Mouse (Mus musculus) neural tube, embryonic 11.5 days (tissue): ENCODE data around the gene Nek11. TPM values are rescaled to one million over a fixed set of nuclear protein-coding genes. Genes with fewer than 3 reads are reported as not detected.

Experiments
- ATAC-seq: fragments of 200-750 bp; cut with Nextera tagmentation; 2 replicates; pipeline ENCODE4 v1.8.0; 2017; ENCODE audit warnings: moderate number of reproducible peaks, mild to moderate bottlenecking, moderate TSS enrichment, moderate library complexity; ENCODE audit not compliant: insufficient read depth, low FRiP score, low TSS enrichment
- DNase-seq: peaks from one replicate; pipeline ENCODE4 v3.0.0-alpha.2; 2015; ENCODE audit warnings: low spot score
- H3K27ac ChIP-seq: fragments of 300-500 bp; sonication (generic); 2 replicates; pipeline ENCODE4 v1.5.1; 2014; ENCODE audit warnings: low read depth, mild to moderate bottlenecking, low read length
- H3K27me3 ChIP-seq: fragments of 300-500 bp; sonication (generic); 2 replicates; pipeline ENCODE4 v1.6.1; 2014; ENCODE audit warnings: mild to moderate bottlenecking, low read length, mixed read lengths; ENCODE audit not compliant: control insufficient read depth, insufficient read depth
- H3K36me3 ChIP-seq: fragments of 300-500 bp; sonication (generic); 2 replicates; pipeline ENCODE4 v1.6.1; 2014; ENCODE audit warnings: mild to moderate bottlenecking, low read length, moderate library complexity, mixed read lengths; ENCODE audit not compliant: control insufficient read depth, insufficient read depth
- H3K4me1 ChIP-seq: fragments of 300-500 bp; sonication (generic); 2 replicates; pipeline ENCODE4 v1.6.1; 2014; ENCODE audit warnings: low read length, mixed read lengths; ENCODE audit not compliant: control insufficient read depth, insufficient read depth
- H3K4me2 ChIP-seq: fragments of 300-500 bp; sonication (generic); 2 replicates; pipeline ENCODE4 v1.6.1; 2014; ENCODE audit warnings: low read depth, mild to moderate bottlenecking, moderate library complexity
- H3K4me3 ChIP-seq: fragments of 300-500 bp; sonication (generic); 2 replicates; pipeline ENCODE4 v1.5.1; 2014; ENCODE audit warnings: low read depth, low read length
- H3K9ac ChIP-seq: fragments of 300-500 bp; sonication (generic); 2 replicates; pipeline ENCODE4 v1.6.1; 2014; ENCODE audit warnings: mild to moderate bottlenecking, low read length
- H3K9me3 ChIP-seq: fragments of 300-500 bp; sonication (generic); 2 replicates; pipeline ENCODE4 v1.6.1; 2016; ENCODE audit warnings: low read length; ENCODE audit not compliant: control insufficient read depth
- WGBS: fragments of 180-500 bp; shearing (Covaris S2); extraction: QIAGEN DNeasy Blood & Tissue Kit; methylation state at CpG from one replicate; pipeline ENCODE4 v1.1.7; 2014; 5-methylcytosine and 5-hydroxymethylcytosine counted together
- polyA plus RNA-seq: library from polyadenylated mRNA; unstranded; fragments of >200 nt; fragmentation: Nextera tagmentation; extraction: Ambion mirVana; gene quantifications from 2 replicates; pipeline ENCODE4 v1.2.1, GENCODE M21; 2014

Nek11 gene
- polyA plus RNA-seq, 1 experiment from 2014 or later = 0.54 TPM

GRCm38 (mm10) chr9:105342994-105343656 lies 52.2 kb downstream of the Nek11 start:
- Histone ChIP-seq H3K27ac (no peak overlapping the region), H3K27me3 (no peaks in the 10 kb centered on the region), H3K9ac (no peak overlapping the region), H3K4me1 (no peaks in the 10 kb centered on the region), H3K4me3 (no peak overlapping the region), H3K4me2 (no peak overlapping the region), H3K9me3 (no peaks in the 10 kb centered on the region), H3K36me3 (no peaks in the 10 kb centered on the region)
- WGBS = 48% methylated on average over 10 of the region's 10 CpGs
- DNase-seq (peak; percentile 77), ATAC-seq (peak; percentile 81)

- H3K4me1 ChIP-seq = no peaks in the 10 kb centered on the region
- no peak for ATAC-seq
- no peak overlapping the region for H3K9ac ChIP-seq
- no peak for DNase-seq
- no peak overlapping the region for H3K4me3 ChIP-seq
- H3K9me3 ChIP-seq = no peaks in the 10 kb centered on the region
- no peak overlapping the region for H3K4me2 ChIP-seq
- no peak overlapping the region for H3K27ac ChIP-seq
- no peaks in the 10 kb centered on the region for H3K36me3 ChIP-seq
- H3K27me3 ChIP-seq = no peaks in the 10 kb centered on the region
- WGBS = 83% methylated on average over 3 of the region's 3 CpGs
Observed at GRCm38 (mm10) chr9:105342565-105342964, 52.8 kb downstream of the Nek11 start.

- Histone ChIP-seq H3K4me3 (no peak overlapping the region), H3K9ac (no peak overlapping the region), H3K36me3 (no peaks in the 10 kb centered on the region), H3K4me1 (no peaks in the 10 kb centered on the region), H3K27me3 (no peaks in the 10 kb centered on the region), H3K27ac (no peak overlapping the region), H3K4me2 (no peak overlapping the region), H3K9me3 (no peaks in the 10 kb centered on the region)
- no peak for ATAC-seq
- 82% methylated on average over 4 of the region's 4 CpGs for WGBS
- no peak for DNase-seq
Observed at GRCm38 (mm10) chr9:105332436-105333016, 62.8 kb downstream of the Nek11 start.

- H3K9me3 ChIP-seq = no peaks in the 10 kb centered on the region
- H3K9ac ChIP-seq = no peak overlapping the region
- 92% methylated on average over 10 of the region's 10 CpGs for whole genome bisulfite sequencing
- no peak for ATAC-seq
- H3K4me3 ChIP-seq = no peak overlapping the region
- no peak overlapping the region for H3K4me2 ChIP-seq
- no peak overlapping the region for H3K27ac ChIP-seq
- no peaks in the 10 kb centered on the region for H3K27me3 ChIP-seq
- no peak for DNase-seq
- H3K4me1 ChIP-seq = no peaks in the 10 kb centered on the region
- no peaks in the 10 kb centered on the region for H3K36me3 ChIP-seq
Observed at GRCm38 (mm10) chr9:105321856-105322255, 73.5 kb downstream of the Nek11 start.

GRCm38 (mm10) chr9:105313250-105313649 lies 82.1 kb downstream of the Nek11 start:
- Histone ChIP-seq H3K27me3 (no peaks in the 10 kb centered on the region), H3K4me3 (no peak overlapping the region), H3K36me3 (no peaks in the 10 kb centered on the region), H3K4me2 (no peak overlapping the region), H3K9ac (no peak overlapping the region), H3K4me1 (no peaks in the 10 kb centered on the region), H3K27ac (no peak overlapping the region), H3K9me3 (no peaks in the 10 kb centered on the region)
- no peak for DNase-seq
- 80% methylated on average over 10 of the region's 10 CpGs for WGBS
- no peak for ATAC-seq

- no peak overlapping the region for H3K27ac ChIP-seq
- no peaks in the 10 kb centered on the region for H3K4me1 ChIP-seq
- H3K9ac ChIP-seq = no peak overlapping the region
- H3K4me2 ChIP-seq = no peak overlapping the region
- no peaks in the 10 kb centered on the region for H3K36me3 ChIP-seq
- 100% methylated on average over 1 of the region's 1 CpGs for WGBS
- ATAC-seq (no peak), DNase-seq (no peak)
- no peaks in the 10 kb centered on the region for H3K9me3 ChIP-seq
- H3K27me3 ChIP-seq = no peaks in the 10 kb centered on the region
- H3K4me3 ChIP-seq = no peak overlapping the region
Observed at GRCm38 (mm10) chr9:105312686-105313085, 82.6 kb downstream of the Nek11 start.

- H3K4me3 ChIP-seq = no peak overlapping the region
- no peaks in the 10 kb centered on the region for H3K36me3 ChIP-seq
- DNase-seq = peak; percentile 49
- H3K9me3 ChIP-seq = no peaks in the 10 kb centered on the region
- 40% methylated on average over 9 of the region's 9 CpGs for WGBS
- H3K9ac ChIP-seq = no peak overlapping the region
- no peaks in the 10 kb centered on the region for H3K4me1 ChIP-seq
- no peaks in the 10 kb centered on the region for H3K27me3 ChIP-seq
- no peak overlapping the region for H3K4me2 ChIP-seq
- no peak for ATAC-seq
- no peak overlapping the region for H3K27ac ChIP-seq
Observed at GRCm38 (mm10) chr9:105309553-105310281, 85.6 kb downstream of the Nek11 start.

GRCm38 (mm10) chr9:105306042-105306441 lies 89.3 kb downstream of the Nek11 start:
- DNase-seq (no peak), ATAC-seq (no peak)
- Histone ChIP-seq H3K4me2 (no peak overlapping the region), H3K36me3 (no peaks in the 10 kb centered on the region), H3K4me3 (no peak overlapping the region), H3K9ac (no peak overlapping the region), H3K4me1 (no peaks in the 10 kb centered on the region), H3K27ac (no peak overlapping the region), H3K27me3 (no peaks in the 10 kb centered on the region), H3K9me3 (no peaks in the 10 kb centered on the region)
- 81% methylated on average over 2 of the region's 2 CpGs for WGBS

GRCm38 (mm10) chr9:105302230-105302629 lies 93.1 kb downstream of the Nek11 start:
- no peak for ATAC-seq
- Histone ChIP-seq H3K4me1 (0 out of 2 replicates have a peak, but pooled peaks cover 3% of the 10 kb centered on the region), H3K4me2 (no peak overlapping the region), H3K9ac (no peak overlapping the region), H3K27me3 (no peaks in the 10 kb centered on the region), H3K9me3 (no peaks in the 10 kb centered on the region), H3K27ac (no peak overlapping the region), H3K4me3 (no peak overlapping the region), H3K36me3 (no peaks in the 10 kb centered on the region)
- no peak for DNase-seq
- 78% methylated on average over 3 of the region's 3 CpGs for WGBS
